Mouse (Mus musculus): Measurements from ENCODE around the gene 4930438A08Rik. TPM values are rescaled to one million over a fixed set of nuclear protein-coding genes. Genes with fewer than 3 reads are reported as not detected.

4930438A08Rik gene
- polyA plus RNA-seq, 1 experiment from 2014 or later, result not detected

DNA sequence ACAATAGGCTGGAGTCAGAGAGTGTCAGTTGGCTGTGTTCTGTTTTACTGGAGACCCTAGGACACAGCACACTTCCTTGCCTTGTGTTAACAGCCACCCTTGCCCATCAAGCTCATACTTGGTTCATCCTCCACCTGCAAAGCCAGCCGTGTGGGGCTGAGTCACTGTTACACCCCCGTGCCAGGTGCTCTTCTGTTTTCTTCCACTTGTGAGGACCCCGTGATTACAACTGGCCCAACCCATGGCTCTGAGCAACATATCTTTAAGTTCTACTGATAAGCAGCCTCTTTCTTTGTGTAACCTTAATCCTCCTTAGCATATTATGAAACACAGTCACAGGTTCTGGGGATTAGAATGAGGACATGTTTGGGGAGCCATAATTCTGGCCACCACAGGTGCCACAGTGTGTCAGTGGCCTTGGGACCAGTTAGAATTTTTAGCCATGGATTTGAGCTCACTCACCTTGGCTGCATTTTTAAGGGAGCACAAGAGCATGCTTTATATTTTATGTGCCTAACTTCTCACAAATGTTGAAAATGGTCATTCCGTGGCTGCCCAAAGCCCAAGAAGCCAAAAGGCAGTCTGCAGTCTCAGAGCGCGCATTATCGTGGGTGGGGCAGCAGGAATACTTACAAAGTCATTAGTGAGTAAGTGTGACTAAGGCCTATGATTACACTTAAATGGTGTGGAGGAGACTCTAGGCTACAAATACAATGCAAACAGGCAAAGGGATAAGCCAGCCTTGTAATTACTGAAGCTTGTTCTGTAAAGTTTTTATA, 25.2 kb upstream of the 4930438A08Rik start:
- Histone ChIP-seq H3K4me1 (peaks cover 4% of the 10 kb centered on the region; the same call in 1 of the 2 replicates), H3K27me3 (replicated peaks) (no peaks in the 10 kb centered on the region), H3K27ac (replicated peaks) (no peak overlapping the region), H3K4me3 (replicated peaks) (no peak overlapping the region), H3K4me2 (no peak overlapping the region), H3K36me3 (no peaks in the 10 kb centered on the region), H3K9ac (replicated peaks) (no peak overlapping the region), H3K9me3 (replicated peaks) (no peaks in the 10 kb centered on the region)
- ATAC-seq (ENCODE audit: low FRiP score), result no peak
- 82% methylated on average over 7 of the region's 7 CpGs for WGBS

DNA sequence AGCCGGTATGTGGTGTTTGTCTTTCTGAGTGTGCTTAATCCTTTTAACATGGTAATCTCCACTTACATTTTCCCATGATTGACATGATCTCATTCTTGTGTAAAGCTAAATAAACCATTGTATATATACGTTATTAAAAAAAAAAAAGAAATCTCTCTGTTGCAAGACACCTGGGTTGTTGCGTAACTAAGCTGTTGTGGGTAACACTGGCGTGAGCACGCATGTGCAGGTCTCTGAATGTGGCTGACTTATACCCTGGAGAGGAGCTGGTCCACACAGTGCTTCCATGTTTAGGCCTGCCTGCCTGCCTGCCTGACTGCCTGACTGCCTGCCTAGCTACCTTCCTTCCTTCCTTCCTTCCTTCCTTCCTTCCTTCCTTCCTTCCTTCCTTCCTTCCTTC, 24.0 kb upstream of the 4930438A08Rik start:
- H3K9me3 ChIP-seq (replicated peaks), result no peaks in the 10 kb centered on the region
- H3K4me1 ChIP-seq, result peaks cover 4% of the 10 kb centered on the region; the same call in 1 of the 2 replicates
- H3K9ac ChIP-seq (replicated peaks), result no peak overlapping the region
- no peak overlapping the region for H3K4me3 ChIP-seq (replicated peaks)
- no peaks in the 10 kb centered on the region for H3K27me3 ChIP-seq (replicated peaks)
- no peak overlapping the region for H3K27ac ChIP-seq (replicated peaks)
- H3K4me2 ChIP-seq, result no peak overlapping the region
- H3K36me3 ChIP-seq, result no peaks in the 10 kb centered on the region
- 90% methylated on average over 5 of the region's 5 CpGs for WGBS
- no peak for ATAC-seq (ENCODE audit: low FRiP score)

DNA sequence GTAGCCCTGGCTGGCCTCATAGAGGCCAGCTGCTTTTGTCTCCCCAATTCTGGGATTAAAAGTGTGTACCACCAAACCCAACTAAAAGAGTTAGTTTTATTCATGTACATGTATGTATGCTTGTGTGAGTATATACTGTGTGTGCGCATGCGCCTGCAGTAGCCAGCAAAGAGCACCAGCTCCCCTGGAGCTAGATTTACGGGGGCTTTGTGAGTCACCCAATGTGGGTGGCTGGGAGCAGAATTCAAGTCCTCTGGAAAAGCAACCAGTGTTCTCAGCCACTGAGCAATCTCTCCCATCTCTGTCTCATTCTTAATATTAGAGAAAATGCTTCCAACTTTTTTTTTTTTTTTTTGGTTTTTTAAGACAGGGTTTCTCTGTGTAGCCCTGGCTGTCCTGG, 20.2 kb upstream of the 4930438A08Rik start:
- Histone ChIP-seq H3K4me2 (no peak overlapping the region), H3K27me3 (replicated peaks) (no peaks in the 10 kb centered on the region), H3K36me3 (no peaks in the 10 kb centered on the region), H3K4me1 (no peaks in the 10 kb centered on the region), H3K4me3 (replicated peaks) (no peak overlapping the region), H3K27ac (replicated peaks) (no peak overlapping the region), H3K9ac (replicated peaks) (no peak overlapping the region), H3K9me3 (replicated peaks) (no peaks in the 10 kb centered on the region)
- no peak for ATAC-seq (ENCODE audit: low FRiP score)
- 91% methylated on average over 3 of the region's 3 CpGs for WGBS

DNA sequence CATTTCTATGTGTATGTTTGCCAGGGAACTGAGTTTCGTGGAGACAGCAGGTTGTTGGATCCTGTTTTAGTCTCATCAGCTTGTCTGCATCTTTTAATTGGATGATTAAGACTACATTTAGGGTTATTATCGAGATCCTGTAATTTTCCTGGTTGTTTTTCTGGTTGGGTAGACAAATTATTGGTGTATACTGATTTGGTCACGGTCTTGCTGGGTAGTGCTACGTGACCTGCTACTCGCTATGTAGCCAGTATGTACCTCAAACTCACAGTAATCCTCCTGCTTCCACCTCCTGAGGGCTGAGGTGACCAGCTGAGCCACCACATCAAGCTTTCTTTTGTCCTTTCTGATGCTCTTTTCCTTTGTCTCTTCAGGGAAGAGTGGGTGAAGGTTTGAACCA, 16.8 kb upstream of the 4930438A08Rik start:
- Histone ChIP-seq H3K27me3 (replicated peaks) (no peaks in the 10 kb centered on the region), H3K27ac (replicated peaks) (no peak overlapping the region), H3K36me3 (no peaks in the 10 kb centered on the region), H3K4me1 (no peaks in the 10 kb centered on the region), H3K9ac (replicated peaks) (no peak overlapping the region), H3K4me3 (replicated peaks) (no peak overlapping the region), H3K4me2 (no peak overlapping the region), H3K9me3 (replicated peaks) (no peaks in the 10 kb centered on the region)
- WGBS, result 87% methylated on average over 5 of the region's 5 CpGs
- no peak for ATAC-seq (ENCODE audit: low FRiP score)

DNA sequence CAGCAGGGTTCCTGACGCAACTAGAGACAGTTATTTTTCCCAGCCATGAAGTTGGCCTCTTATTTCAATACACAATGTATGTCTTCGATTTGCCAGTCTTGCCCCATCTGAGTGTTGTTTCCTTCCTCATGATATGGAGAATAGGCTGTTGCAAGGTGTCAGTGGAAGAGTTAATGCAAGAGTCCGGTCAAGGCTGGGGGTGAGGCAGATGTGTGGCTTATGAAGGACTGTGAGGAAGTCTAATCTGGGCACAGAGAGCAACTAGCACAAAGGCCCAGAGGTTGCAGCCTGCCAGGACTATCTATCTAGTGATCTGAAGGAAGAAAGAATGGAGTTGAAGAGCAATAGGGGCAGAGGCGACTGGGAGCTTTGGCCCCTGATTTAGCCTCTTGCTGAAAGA, 14.4 kb upstream of the 4930438A08Rik start:
- Histone ChIP-seq H3K9ac (replicated peaks) (no peak overlapping the region), H3K4me2 (no peak overlapping the region), H3K27me3 (replicated peaks) (no peaks in the 10 kb centered on the region), H3K27ac (replicated peaks) (no peak overlapping the region), H3K36me3 (no peaks in the 10 kb centered on the region), H3K9me3 (replicated peaks) (no peaks in the 10 kb centered on the region), H3K4me3 (replicated peaks) (no peak overlapping the region), H3K4me1 (no peaks in the 10 kb centered on the region)
- 88% methylated on average over 4 of the region's 4 CpGs for WGBS
- no peak for ATAC-seq (ENCODE audit: low FRiP score)

DNA sequence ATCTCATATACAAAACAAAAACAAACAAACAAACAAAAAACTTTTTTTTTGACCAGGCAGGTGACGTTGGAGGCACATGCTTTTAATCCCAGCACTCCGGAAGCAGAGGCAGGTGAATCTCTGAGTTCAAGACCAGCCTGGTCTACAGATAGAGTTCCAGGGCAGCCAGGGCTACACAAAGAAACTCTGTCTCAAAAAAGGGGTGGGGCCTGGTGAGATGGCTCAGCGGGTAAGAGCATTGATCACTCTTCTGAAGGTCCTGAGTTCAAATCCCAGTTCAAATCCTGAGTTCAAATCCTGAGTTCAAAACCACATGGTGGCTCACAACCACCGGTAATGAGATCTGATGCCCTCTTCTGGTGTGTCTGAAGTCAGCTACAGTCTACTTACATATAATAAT, 12.8 kb upstream of the 4930438A08Rik start:
- no peaks in the 10 kb centered on the region for H3K9me3 ChIP-seq (replicated peaks)
- H3K9ac ChIP-seq (replicated peaks), result no peak overlapping the region
- H3K27ac ChIP-seq (replicated peaks), result no peak overlapping the region
- 86% methylated on average over 4 of the region's 4 CpGs for WGBS
- ATAC-seq (ENCODE audit: low FRiP score), result no peak
- no peak overlapping the region for H3K4me3 ChIP-seq (replicated peaks)
- no peak overlapping the region for H3K4me2 ChIP-seq
- H3K36me3 ChIP-seq, result no peaks in the 10 kb centered on the region
- H3K4me1 ChIP-seq, result no peaks in the 10 kb centered on the region
- H3K27me3 ChIP-seq (replicated peaks), result no peaks in the 10 kb centered on the region

DNA sequence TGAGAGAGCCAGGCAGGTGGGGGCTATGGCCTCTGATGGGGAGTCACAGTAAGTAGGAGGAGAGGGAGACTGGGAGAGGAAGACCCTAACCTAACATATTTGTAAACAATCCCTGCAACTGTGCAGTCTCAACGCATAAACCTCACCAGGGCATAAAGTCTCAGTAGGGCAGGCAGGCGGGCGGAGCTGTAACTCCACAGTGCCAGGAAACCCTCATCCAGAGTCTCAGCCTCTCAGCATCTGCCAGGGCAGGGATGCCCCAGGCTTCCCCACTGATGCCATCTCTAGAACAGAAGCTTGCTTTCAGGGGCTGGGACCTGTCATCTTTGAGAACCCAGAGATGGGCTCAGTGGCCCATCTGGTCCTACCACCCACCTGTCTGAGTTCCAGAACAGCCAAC, 12.3 kb upstream of the 4930438A08Rik start:
- Histone ChIP-seq H3K27me3 (replicated peaks) (no peaks in the 10 kb centered on the region), H3K4me1 (no peaks in the 10 kb centered on the region), H3K4me3 (replicated peaks) (no peak overlapping the region), H3K9ac (replicated peaks) (no peak overlapping the region), H3K4me2 (no peak overlapping the region), H3K9me3 (replicated peaks) (no peaks in the 10 kb centered on the region), H3K27ac (replicated peaks) (no peak overlapping the region), H3K36me3 (no peaks in the 10 kb centered on the region)
- ATAC-seq (ENCODE audit: low FRiP score), result no peak
- 95% methylated on average over 3 of the region's 3 CpGs for WGBS

DNA sequence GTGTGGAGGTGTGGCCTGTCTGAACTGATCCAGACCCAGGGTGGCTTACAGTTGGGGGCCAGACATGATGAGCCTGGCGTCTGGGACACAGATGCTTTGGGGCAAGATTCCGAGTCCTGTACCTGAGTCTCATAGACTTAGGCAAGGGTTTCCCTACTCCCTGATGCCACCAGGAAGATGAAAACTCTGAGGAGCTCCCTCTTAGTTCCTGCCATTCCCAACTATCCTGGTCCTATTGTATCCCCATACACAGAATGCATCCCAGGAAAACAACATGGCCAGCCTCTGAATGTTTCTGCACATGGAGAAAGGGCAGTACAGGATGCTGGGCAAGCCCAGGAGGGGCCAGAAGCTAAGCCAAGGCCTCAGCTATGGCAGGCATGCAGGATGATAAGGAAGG, 11.1 kb upstream of the 4930438A08Rik start:
- no peak for ATAC-seq (ENCODE audit: low FRiP score)
- Histone ChIP-seq H3K9me3 (replicated peaks) (no peaks in the 10 kb centered on the region), H3K36me3 (no peaks in the 10 kb centered on the region), H3K27me3 (replicated peaks) (no peaks in the 10 kb centered on the region), H3K27ac (replicated peaks) (no peak overlapping the region), H3K9ac (replicated peaks) (no peak overlapping the region), H3K4me2 (no peak overlapping the region), H3K4me3 (replicated peaks) (no peak overlapping the region), H3K4me1 (no peaks in the 10 kb centered on the region)
- WGBS, result 67% methylated on average over 2 of the region's 2 CpGs

DNA sequence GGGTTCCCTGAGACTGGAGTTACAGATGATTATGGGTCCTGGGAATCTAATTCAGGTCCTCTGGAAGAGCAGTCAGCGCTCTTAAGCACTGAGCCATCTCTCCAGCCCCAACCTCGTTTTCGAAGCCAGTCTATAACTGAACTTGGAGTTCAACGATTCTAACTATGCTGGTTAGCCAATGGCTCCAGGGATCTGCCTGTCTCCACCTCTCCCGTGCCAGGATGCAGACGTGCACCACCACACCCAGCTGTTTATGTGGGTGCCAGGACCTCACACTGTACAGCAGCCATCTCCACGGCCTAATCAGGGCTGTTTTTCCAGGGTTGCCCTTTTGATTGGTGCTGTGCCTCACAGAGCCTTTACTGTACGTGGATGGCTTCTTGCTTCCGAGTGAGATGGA, 10.1 kb upstream of the 4930438A08Rik start:
- H3K4me1 ChIP-seq, result no peaks in the 10 kb centered on the region
- H3K27me3 ChIP-seq (replicated peaks), result no peaks in the 10 kb centered on the region
- no peaks in the 10 kb centered on the region for H3K36me3 ChIP-seq
- no peak overlapping the region for H3K4me2 ChIP-seq
- H3K9me3 ChIP-seq (replicated peaks), result no peaks in the 10 kb centered on the region
- H3K4me3 ChIP-seq (replicated peaks), result no peak overlapping the region
- ATAC-seq (ENCODE audit: low FRiP score), result no peak
- 89% methylated on average over 9 of the region's 9 CpGs for WGBS
- H3K27ac ChIP-seq (replicated peaks), result no peak overlapping the region
- no peak overlapping the region for H3K9ac ChIP-seq (replicated peaks)

DNA sequence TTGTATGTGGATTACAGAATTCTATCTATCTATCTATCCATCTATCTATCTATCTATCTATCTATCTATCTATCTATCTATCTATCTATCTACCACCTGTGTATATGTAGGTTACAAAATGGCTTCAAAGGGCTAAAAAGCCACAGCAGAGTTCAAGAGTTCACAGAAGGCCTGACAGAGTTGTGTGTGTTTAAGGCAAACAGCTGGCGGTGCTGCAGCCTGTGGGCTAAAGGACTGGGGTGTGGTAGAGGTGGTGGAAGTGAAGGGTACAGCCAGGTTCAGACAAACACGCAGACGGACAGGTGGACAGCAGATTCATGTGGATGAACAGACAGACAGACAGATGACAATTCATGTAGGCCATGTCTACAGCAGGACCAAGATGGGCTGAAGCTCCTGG, 6.3 kb upstream of the 4930438A08Rik start:
- Histone ChIP-seq H3K27me3 (replicated peaks) (no peaks in the 10 kb centered on the region), H3K9me3 (replicated peaks) (no peaks in the 10 kb centered on the region), H3K4me3 (replicated peaks) (no peak overlapping the region), H3K36me3 (no peaks in the 10 kb centered on the region), H3K4me2 (no peak overlapping the region), H3K9ac (replicated peaks) (no peak overlapping the region), H3K4me1 (no peaks in the 10 kb centered on the region), H3K27ac (replicated peaks) (no peak overlapping the region)
- no peak for ATAC-seq (ENCODE audit: low FRiP score)
- WGBS, result 92% methylated on average over 3 of the region's 3 CpGs

DNA sequence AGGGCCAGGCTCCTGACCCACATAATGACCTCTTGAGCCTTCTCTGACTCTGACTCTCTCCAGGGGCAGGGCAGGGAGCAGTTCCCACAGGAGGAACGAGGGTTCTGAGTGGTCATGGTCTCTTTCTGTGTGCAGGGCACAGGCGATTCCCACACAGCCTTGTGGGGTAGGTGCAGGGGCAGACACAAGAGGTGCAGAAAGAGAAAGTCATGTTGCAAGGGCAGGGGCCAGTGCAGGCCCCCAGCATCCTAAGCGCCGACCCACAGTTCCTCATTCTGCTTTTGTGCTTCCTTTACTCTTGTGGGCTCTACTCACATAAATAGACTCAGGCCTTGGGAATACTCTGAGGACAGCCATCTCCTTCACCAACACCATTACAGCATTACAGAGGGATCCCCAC, 1.2 kb downstream of the 4930438A08Rik start:
- Histone ChIP-seq H3K4me2 (no peak overlapping the region), H3K9me3 (replicated peaks) (no peaks in the 10 kb centered on the region)
- 81% methylated on average over 4 of the region's 4 CpGs for WGBS

DNA sequence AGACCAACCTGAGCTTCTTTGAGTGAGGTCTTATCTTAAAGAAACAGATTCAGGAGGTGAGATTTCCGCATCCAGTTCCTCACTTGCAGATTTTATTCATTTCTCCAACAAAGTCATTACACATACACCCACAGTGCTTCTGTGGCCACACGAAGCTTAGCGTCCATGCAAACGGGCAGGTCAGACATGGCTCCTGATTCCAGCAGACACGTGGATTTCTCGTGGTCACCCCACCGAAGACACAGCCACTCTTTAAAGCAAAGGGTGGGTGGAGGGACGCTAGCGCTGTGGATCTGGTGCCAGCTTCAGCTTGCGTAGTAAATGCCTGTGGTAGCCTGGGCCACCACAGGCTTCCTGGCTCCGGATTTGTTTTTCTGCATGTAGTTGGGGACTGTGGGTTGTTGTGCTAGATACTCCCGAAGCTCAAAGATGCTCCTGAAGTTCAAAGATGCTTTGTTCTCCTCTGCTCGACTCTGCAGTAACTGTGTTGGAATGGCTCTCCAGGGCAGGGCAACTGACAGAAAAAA, 7.4 kb downstream of the 4930438A08Rik start:
- Histone ChIP-seq H3K9me3 (replicated peaks) (no peaks in the 10 kb centered on the region), H3K4me3 (replicated peaks) (no peak overlapping the region), H3K4me1 (no peaks in the 10 kb centered on the region), H3K27me3 (replicated peaks) (no peaks in the 10 kb centered on the region), H3K36me3 (no peaks in the 10 kb centered on the region), H3K27ac (replicated peaks) (no peak overlapping the region), H3K9ac (replicated peaks) (no peak overlapping the region), H3K4me2 (no peak overlapping the region)
- no peak for ATAC-seq (ENCODE audit: low FRiP score)
- WGBS, result 89% methylated on average over 13 of the region's 13 CpGs

More for the DNA sequence above, 1.2 kb downstream of the 4930438A08Rik start:
- H3K36me3 ChIP-seq, result no peaks in the 10 kb centered on the region
- no peaks in the 10 kb centered on the region for H3K4me1 ChIP-seq
- no peak overlapping the region for H3K9ac ChIP-seq (replicated peaks)
- no peak overlapping the region for H3K27ac ChIP-seq (replicated peaks)
- H3K27me3 ChIP-seq (replicated peaks), result no peaks in the 10 kb centered on the region
- no peak for ATAC-seq (ENCODE audit: low FRiP score)
- H3K4me3 ChIP-seq (replicated peaks), result no peak overlapping the region
